Mouse (Mus musculus) cerebellum, adult 11 months (tissue): Measurements from ENCODE around the gene Sdhb.

Source experiments
- DNase-seq: peaks from one replicate; pipeline ENCODE4 v3.0.0; 2022

Sdhb gene

GRCm38 (mm10) chr4:141017657-141018436, 56.8 kb downstream of the Sdhb start:
- DNase-seq, result no peak

DNA sequence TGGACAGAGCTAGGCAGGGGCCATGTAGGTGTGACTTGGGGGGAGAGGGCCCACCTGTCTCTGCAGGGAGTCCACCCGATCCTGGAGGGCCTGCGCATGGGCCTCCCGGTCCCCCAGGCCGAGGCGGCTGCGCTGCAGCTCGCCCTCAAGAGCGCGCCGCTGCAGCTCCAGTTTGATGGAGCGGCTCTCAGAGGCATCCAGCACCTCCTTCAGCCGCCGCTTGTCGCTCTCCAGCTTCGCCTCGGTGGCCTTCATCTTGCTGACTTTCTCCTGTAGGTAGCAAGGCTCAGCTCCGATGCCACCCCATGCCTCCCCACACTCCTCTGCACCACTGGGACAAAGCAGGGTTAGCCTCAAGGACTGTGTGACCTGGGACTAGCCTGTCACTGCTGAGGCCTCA, 59.2 kb downstream of the Sdhb start:
- no peak for DNase-seq

DNA sequence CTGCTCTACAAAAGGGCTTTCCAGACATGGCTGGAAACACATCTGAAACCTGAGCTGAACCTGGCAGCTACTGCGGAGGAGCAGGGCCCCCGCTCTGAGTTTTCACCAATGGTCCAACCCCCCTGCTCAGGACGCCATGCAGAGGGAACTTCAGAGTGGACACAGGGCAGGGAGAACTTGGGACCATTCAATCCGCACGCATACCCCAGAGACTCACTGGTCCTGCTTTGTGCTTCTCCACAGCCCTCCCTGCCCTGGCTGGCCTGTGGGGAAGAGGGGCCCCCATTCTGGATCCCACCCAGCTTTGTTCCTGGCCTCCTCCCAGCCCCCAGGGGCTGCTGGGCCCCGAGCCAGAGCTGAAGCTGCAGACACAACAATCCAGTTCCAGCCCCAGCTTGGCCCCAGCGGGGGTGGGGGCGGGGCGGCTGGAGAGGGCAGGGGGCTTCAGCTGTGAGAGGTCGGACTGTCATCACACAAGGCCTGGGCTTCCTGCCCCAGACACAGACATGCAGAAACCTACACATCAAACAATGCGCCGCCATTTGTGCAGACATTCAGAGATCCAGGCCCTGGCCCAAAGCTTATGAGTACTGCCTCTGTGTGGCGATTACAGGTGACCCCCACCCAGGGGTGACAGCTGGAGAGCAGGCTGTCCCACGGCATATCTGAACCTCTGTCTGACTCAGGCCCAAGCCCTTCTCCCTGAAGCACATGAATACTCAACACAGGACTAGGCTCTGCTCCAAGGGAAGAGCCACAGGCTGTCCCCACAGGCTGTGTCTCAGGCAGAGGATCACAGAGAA, 60.0 kb downstream of the Sdhb start:
- DNase-seq, result no peak

DNA sequence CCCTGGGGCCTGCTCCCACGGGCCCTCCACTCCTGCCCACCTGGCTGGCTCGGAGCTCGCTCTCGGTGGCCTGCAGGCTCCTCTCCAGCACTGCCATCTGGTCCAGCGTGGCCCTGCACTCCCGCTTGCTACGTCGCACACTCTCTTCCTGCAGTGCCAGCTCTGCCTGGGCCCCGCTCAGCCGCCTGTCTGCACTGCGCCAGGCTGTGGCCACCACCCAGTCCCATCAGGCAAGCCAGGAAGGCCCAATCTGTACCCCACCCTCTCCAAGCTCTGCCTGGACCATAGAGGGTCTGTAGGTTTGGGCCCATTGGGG, 60.6 kb downstream of the Sdhb start:
- peak; percentile 60 for DNase-seq

DNA sequence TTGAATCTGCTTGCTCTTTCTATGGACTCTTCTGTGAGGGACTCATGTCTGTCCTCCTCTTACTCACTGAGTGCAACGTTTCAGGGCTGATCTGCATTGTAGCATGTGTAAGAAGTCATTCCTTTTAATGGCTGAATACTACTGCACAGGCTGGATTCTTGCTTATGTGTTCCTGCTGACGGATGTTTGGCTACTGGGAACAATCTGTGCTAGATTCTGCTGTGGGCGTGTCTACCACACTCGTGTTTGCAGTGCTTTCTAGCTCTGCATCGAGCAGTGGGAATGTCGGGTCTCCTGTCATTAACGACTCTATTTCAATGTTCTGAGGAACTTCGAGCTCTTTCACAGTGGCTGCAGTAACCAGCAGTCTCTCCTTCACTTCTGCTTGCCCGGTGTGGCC, 63.0 kb downstream of the Sdhb start:
- DNase-seq, result no peak

DNA sequence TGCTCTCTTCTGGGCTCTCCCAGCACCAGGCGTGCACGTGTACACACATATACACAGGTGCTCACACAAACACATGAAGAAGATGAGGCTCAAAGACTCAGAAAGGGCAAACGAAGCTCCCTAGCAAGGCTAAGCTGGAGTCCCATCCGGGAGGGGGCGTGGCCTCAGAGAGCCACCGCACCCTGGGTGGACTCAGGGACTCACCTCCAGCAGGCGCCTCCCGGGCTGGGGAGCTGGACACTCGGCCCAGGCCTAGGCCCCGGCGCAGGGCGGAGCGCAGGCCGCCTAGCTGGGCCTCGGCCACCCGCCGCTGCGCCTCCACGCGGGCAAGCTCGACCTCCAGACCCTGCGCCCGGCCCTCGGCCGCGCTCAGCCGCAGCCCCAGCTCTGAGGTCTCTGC, 64.0 kb downstream of the Sdhb start:
- DNase-seq, result no peak
